Mouse (Mus musculus): ENCODE measurements around the gene Lyl1. TPM values are rescaled to one million over a fixed set of nuclear protein-coding genes. Genes with fewer than 3 reads are reported as not detected.

Lyl1 gene
- polyA plus RNA-seq, 1 experiment from 2014 or later = 12.5 TPM

DNA sequence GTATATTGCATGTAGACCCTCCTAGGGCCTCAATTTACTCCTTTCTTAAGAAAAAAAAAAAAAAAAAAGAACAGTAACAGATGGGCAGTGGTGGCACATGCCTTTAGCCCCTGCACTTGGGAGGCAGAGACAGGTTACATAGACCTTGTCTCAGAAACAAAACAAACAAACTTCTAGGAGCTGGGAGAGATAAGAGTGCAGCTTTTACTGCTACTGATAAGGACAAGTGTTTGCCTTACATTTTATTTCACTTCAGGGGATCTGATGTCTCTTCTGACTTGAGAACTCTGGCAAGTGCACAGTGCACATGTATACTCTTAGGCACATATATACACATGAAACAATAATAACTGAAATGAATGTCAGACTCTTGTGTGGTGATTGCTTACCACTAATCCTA lies 44.1 kb upstream of the Lyl1 start:
- Histone ChIP-seq H3K9ac (peak overlapping the region; percentile 71; the same call in 1 of the 2 replicates), H3K4me1 (ENCODE audit: insufficient read depth) (peaks cover 32% of the 10 kb centered on the region), H3K27ac (ENCODE audit: low read depth) (peak overlapping the region; percentile 99), H3K4me2 (peak overlapping the region; percentile 91), H3K9me3 (ENCODE audit: low read depth, low read length) (no peaks in the 10 kb centered on the region), H3K27me3 (ENCODE audit: insufficient read depth, low read length) (no peaks in the 10 kb centered on the region), H3K36me3 (ENCODE audit: insufficient read depth) (no peaks in the 10 kb centered on the region), H3K4me3 (ENCODE audit: low read depth, low read length) (peak overlapping the region; percentile 39)
- TF ChIP-seq CTCF (IDR thresholded peaks at IDR 0.05; ENCODE audit: low read depth) = no peak
- no peak for DNase-seq
- no peak for ATAC-seq (ENCODE audit: insufficient read depth)

- Histone ChIP-seq H3K9me3 (ENCODE audit: low read depth, low read length) (no peaks in the 10 kb centered on the region), H3K4me3 (ENCODE audit: low read depth, low read length) (no peak overlapping the region), H3K4me2 (peak overlapping the region; percentile 91; the same call in 1 of the 2 replicates), H3K9ac (no peak overlapping the region), H3K27ac (ENCODE audit: low read depth) (peak overlapping the region; percentile 99), H3K36me3 (ENCODE audit: insufficient read depth) (no peaks in the 10 kb centered on the region), H3K27me3 (ENCODE audit: insufficient read depth, low read length) (no peaks in the 10 kb centered on the region), H3K4me1 (ENCODE audit: insufficient read depth) (peaks cover 32% of the 10 kb centered on the region)
- peak; percentile 53 for DNase-seq
- no peak for ATAC-seq (ENCODE audit: insufficient read depth)
- WGBS = 38% methylated on average over 4 of the region's 4 CpGs
- no peak for TF ChIP-seq CTCF (IDR thresholded peaks at IDR 0.05; ENCODE audit: low read depth)
Observed at GRCm38 (mm10) chr8:84657680-84658079, 43.6 kb upstream of the Lyl1 start.

GRCm38 (mm10) chr8:84658951-84659350 lies 42.3 kb upstream of the Lyl1 start:
- H3K4me1 ChIP-seq (ENCODE audit: insufficient read depth) = peaks cover 35% of the 10 kb centered on the region
- TF ChIP-seq CTCF (IDR thresholded peaks at IDR 0.05; ENCODE audit: low read depth) = no peak
- 76% methylated on average over 1 of the region's 1 CpGs for whole genome bisulfite sequencing

DNA sequence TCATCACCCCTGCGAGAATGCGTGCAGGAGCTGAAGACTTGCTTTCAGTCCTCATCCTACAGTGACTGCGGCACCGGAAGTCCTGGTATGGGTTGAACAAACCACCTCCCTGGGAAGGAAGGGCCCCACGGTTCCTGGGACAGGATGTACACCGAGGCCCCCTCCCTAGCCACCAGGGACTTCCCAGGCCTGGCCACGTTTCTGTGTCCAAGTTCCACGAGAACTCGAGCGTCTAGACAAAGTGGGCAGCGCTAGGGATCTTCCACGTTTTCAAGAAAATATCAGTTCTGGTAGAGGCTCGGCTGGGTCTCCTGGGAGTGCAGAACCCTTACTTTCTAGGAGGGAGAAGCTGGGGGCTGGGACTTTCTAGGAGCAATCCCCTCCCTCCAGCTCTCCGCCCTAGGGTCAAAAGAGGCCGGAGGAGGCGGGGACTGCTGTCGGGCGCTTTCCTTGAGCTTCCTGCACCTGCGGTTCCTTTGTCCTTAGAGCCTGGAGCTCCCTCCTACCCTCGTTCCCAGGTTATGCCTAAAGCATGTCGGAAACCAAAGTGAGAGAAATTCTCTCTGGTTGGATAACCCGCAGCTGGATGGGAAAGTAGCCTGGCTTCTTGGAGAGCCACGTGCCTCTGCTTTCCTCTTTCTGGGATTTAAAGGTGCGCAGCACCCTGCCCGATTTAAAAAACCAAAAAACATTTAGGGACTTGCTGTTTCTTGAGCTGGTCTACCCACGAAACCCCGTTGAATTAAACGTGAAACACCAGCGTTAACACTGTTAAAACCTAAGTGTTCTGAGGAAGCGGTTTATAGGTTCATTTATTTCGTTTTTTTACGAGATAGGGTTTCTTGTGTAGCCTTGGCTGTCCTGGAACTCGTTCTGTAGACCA lies 41.1 kb upstream of the Lyl1 start:
- Histone ChIP-seq H3K9ac (peak overlapping the region; percentile 93), H3K4me2 (peak overlapping the region; percentile 89), H3K9me3 (ENCODE audit: low read depth, low read length) (no peaks in the 10 kb centered on the region), H3K4me3 (ENCODE audit: low read depth, low read length) (peak overlapping the region; percentile 86), H3K27ac (ENCODE audit: low read depth) (peak overlapping the region; percentile 97), H3K27me3 (ENCODE audit: insufficient read depth, low read length) (no peaks in the 10 kb centered on the region), H3K36me3 (ENCODE audit: insufficient read depth) (no peaks in the 10 kb centered on the region), H3K4me1 (ENCODE audit: insufficient read depth) (peaks cover 28% of the 10 kb centered on the region)
- ATAC-seq (ENCODE audit: insufficient read depth) (no peak), DNase-seq (peak; percentile 82)
- TF ChIP-seq CTCF (IDR thresholded peaks at IDR 0.05; ENCODE audit: low read depth) = no peak
- WGBS = 3% methylated on average over 33 of the region's 33 CpGs

More at GRCm38 (mm10) chr8:84658951-84659350, 42.3 kb upstream of the Lyl1 start:
- H3K36me3 ChIP-seq (ENCODE audit: insufficient read depth) = no peaks in the 10 kb centered on the region
- H3K27me3 ChIP-seq (ENCODE audit: insufficient read depth, low read length) = no peaks in the 10 kb centered on the region
- H3K9me3 ChIP-seq (ENCODE audit: low read depth, low read length) = no peaks in the 10 kb centered on the region
- H3K27ac ChIP-seq (ENCODE audit: low read depth) = peak overlapping the region; percentile 97; the same call in 1 of the 2 replicates
- peak overlapping the region; percentile 89 for H3K4me2 ChIP-seq
- ATAC-seq (ENCODE audit: insufficient read depth) (no peak), DNase-seq (no peak)
- no peak overlapping the region for H3K4me3 ChIP-seq (ENCODE audit: low read depth, low read length)
- no peak overlapping the region for H3K9ac ChIP-seq

DNA sequence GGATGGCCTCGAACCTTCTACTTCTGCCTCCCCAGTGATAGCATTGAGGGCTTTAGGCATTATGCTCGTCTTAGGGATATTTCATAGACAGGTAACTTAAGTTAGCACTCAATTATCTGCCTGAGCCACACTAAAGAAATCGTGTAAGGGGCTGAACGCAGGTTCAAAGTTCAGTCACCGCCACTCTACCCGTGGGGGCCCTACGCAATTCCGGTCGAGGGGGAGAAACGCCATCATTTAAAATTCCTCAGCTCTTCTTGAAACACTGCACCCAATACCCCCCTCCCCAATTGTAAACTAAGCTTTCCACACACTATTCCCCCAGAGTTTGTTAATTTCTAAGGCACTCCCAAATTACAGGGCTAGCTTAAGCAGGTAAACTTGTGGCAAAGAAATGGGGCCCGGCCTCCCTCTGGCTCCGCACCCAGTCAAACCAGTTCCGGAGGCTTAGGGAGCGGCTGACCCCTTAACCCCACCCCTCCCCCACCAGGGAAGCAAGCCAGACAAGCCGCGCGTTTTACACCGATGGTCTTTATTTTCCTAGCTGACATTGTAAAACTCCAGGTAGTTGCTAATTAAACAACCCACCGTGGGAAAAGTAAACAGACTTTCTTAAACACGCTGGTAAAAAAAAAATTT lies 40.3 kb upstream of the Lyl1 start:
- DNase-seq = peak; percentile 72
- Histone ChIP-seq H3K27me3 (ENCODE audit: insufficient read depth, low read length) (no peaks in the 10 kb centered on the region), H3K9me3 (ENCODE audit: low read depth, low read length) (no peaks in the 10 kb centered on the region), H3K9ac (peak overlapping the region; percentile 93), H3K4me3 (ENCODE audit: low read depth, low read length) (peak overlapping the region; percentile 86), H3K36me3 (ENCODE audit: insufficient read depth) (no peaks in the 10 kb centered on the region), H3K4me2 (peak overlapping the region; percentile 89), H3K27ac (ENCODE audit: low read depth) (peak overlapping the region; percentile 97), H3K4me1 (ENCODE audit: insufficient read depth) (peaks cover 30% of the 10 kb centered on the region)
- under 1% methylated on average over 20 of the region's 20 CpGs for WGBS
- no peak for ATAC-seq (ENCODE audit: insufficient read depth)
- no peak for TF ChIP-seq CTCF (IDR thresholded peaks at IDR 0.05; ENCODE audit: low read depth)

- Histone ChIP-seq H3K27me3 (ENCODE audit: insufficient read depth, low read length) (no peaks in the 10 kb centered on the region), H3K4me1 (ENCODE audit: insufficient read depth) (peaks cover 26% of the 10 kb centered on the region), H3K36me3 (ENCODE audit: insufficient read depth) (no peaks in the 10 kb centered on the region), H3K9ac (peak overlapping the region; percentile 93), H3K4me3 (ENCODE audit: low read depth, low read length) (peak overlapping the region; percentile 86), H3K4me2 (peak overlapping the region; percentile 89), H3K9me3 (ENCODE audit: low read depth, low read length) (no peaks in the 10 kb centered on the region), H3K27ac (ENCODE audit: low read depth) (peak overlapping the region; percentile 97)
- no peak for TF ChIP-seq CTCF (IDR thresholded peaks at IDR 0.05; ENCODE audit: low read depth)
- peak; percentile 84 for DNase-seq
- 0 out of 2 replicates have a peak, but pooled peaks have one; percentile 4 for ATAC-seq (ENCODE audit: insufficient read depth)
- WGBS = under 1% methylated on average over 24 of the region's 24 CpGs
Observed at GRCm38 (mm10) chr8:84661458-84661871, 39.8 kb upstream of the Lyl1 start.
